Mouse (Mus musculus) lung, adult 2 months (tissue): ENCODE data around the gene Paxx. TPM values are rescaled to one million over a fixed set of nuclear protein-coding genes. Genes with fewer than 3 reads are reported as not detected.

Experiments
- DNase-seq: peaks from one replicate; pipeline ENCODE4 v3.0.0; 2022
- H3K4me1 ChIP-seq: fragments of 200-500 bp; 2 replicates; pipeline ENCODE4 v1.6.1; 2011; ENCODE audit warnings: low read length; ENCODE audit not compliant: control insufficient read depth, insufficient read depth
- H3K4me3 ChIP-seq: fragments of 200-500 bp; replicated peaks from 2 replicates; pipeline ENCODE3; 2011; ENCODE audit warnings: low read depth, mild to moderate bottlenecking, control low read depth, low read length; ENCODE audit errors: extremely low read depth
- CTCF ChIP-seq: fragments of 200-500 bp; IDR thresholded peaks from 2 replicates; pipeline ENCODE4 v1.5.1; 2011; ENCODE audit warnings: mild to moderate bottlenecking, low read length, control low read depth; ENCODE audit not compliant: insufficient read depth
- POLR2A ChIP-seq: fragments of 200-500 bp; IDR thresholded peaks from 2 replicates; pipeline ENCODE4 v1.6.1; 2011; ENCODE audit warnings: low read depth, mild to moderate bottlenecking, control low read depth, low read length, borderline replicate concordance; ENCODE audit errors: extremely low read depth
- WGBS: fragments of 180-500 bp; shearing (Covaris S2); methylation state at CpG from one replicate; pipeline ENCODE4 v1.1.7; 2018; 5-methylcytosine and 5-hydroxymethylcytosine counted together
- polyA plus RNA-seq: library from polyadenylated mRNA; depleted of rRNA; stranded (reverse); fragments of >200 nt; gene quantifications from 2 replicates; pipeline ENCODE4 v1.2.3, GENCODE M21; 2012

Gene Paxx
- polyA plus RNA-seq, 1 experiment, result 74.6 TPM

GRCm38 (mm10) chr2:25500071-25500575 is 39.2 kb upstream of the Paxx start:
- 60% methylated on average over 6 of the region's 6 CpGs for WGBS
- Histone ChIP-seq H3K4me1 (peaks cover 9% of the 10 kb centered on the region), H3K4me3 (peak overlapping the region; percentile 37)
- DNase-seq, result no peak
- TF ChIP-seq CTCF (no peak), POLR2A (no peak)

- H3K4me1 ChIP-seq, result peaks cover 9% of the 10 kb centered on the region
- DNase-seq, result no peak
- 70% methylated on average over 15 of the region's 15 CpGs for WGBS
- TF ChIP-seq CTCF (no peak), POLR2A (no peak)
- no peak overlapping the region for H3K4me3 ChIP-seq
Measured at GRCm38 (mm10) chr2:25498622-25499478, 38.0 kb upstream of the Paxx start.

DNA sequence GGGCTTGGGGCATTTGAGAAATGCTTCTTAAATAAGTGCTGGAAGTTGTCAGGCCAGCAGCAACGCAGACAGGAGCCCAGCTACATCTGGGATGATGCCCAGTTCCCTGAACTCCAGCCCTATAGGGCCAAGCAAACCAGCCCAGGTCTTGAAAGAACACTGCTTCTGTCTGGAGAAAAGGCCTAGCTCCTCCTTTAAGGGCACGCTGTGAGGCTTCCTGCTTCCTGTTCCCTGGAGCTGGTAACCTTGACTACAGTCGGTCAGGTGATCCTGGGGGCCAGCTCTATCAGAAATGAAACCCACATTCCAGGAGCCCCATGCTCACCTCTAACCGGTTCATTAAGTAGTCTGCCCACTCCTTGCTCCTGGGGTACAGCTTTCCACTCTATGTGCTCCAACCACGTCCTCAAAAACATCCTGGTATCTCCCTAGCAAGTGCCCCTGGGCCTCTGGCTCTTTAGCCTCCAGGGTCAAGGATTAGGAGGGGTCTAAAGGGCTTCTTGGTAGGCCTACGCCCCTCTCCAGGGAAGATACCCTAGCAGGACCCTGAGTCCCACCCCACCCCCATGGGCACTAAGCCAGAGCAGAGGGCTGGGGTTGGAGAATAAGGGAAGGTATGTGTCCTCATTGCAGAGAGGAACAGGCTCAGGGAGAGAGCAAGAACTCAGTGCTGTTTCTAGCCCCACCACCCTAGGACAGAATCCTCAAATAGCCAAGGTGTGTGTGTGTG is 37.1 kb upstream of the Paxx start:
- 36% methylated on average over 6 of the region's 6 CpGs for WGBS
- no peak for DNase-seq

GRCm38 (mm10) chr2:25496462-25496861 is 35.6 kb upstream of the Paxx start:
- Histone ChIP-seq H3K4me3 (no peak overlapping the region), H3K4me1 (peaks cover 5% of the 10 kb centered on the region)
- TF ChIP-seq CTCF, result 0 out of 2 replicates have a peak, but pooled peaks have one; percentile 20
- TF ChIP-seq POLR2A, result no peak
- WGBS, result 41% methylated on average over 4 of the region's 4 CpGs
- DNase-seq, result no peak

More for the DNA sequence above, 37.1 kb upstream of the Paxx start:
- Histone ChIP-seq H3K4me3 (no peak overlapping the region), H3K4me1 (peaks cover 9% of the 10 kb centered on the region)
- TF ChIP-seq POLR2A (no peak), CTCF (no peak)

DNA sequence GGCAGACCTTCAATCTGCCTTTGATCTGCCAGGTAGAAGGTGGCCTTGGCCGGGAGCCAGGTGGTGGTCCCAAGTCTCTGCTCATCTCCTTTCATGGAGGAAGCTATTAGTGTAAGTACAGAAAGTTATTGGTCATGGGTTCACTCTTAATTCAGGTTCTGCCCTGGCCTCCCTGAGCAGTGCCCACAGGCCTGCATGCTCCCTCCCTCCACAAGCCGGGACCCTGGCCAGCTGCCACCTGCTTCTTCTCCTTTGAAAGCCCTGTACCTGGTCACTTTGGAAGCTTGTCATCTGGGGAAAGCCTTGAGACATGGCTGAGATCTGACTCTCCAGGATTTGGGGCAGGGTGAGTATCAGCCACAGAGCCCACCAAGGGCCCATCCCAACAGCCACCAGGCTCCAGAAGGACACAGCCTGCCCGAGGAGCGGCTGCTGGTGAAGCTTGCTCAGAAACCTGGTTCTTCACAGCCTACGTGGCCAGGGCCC is 32.6 kb upstream of the Paxx start, which contains the start of gene Lcn12:
TSS of gene Lcn12 (minus strand) at position 436 of the 486 bp plus-strand sequence.
- H3K4me1 ChIP-seq, result no peaks in the 10 kb centered on the region
- TF ChIP-seq CTCF, result no peak
- TF ChIP-seq POLR2A, result no peak
- WGBS, result 81% methylated on average over 5 of the region's 5 CpGs
- DNase-seq, result no peak
- no peak within 1 kb of the TSS for H3K4me3 ChIP-seq

GRCm38 (mm10) chr2:25492988-25493387 is 32.1 kb upstream of the Paxx start:
- DNase-seq, result no peak

GRCm38 (mm10) chr2:25488671-25489068 is 27.8 kb upstream of the Paxx start:
- no peak for TF ChIP-seq CTCF
- TF ChIP-seq POLR2A, result no peak
- H3K4me1 ChIP-seq, result no peaks in the 10 kb centered on the region
- 71% methylated on average over 7 of the region's 7 CpGs for WGBS
- no peak for DNase-seq
- no peak overlapping the region for H3K4me3 ChIP-seq

More at GRCm38 (mm10) chr2:25492988-25493387, 32.1 kb upstream of the Paxx start:
- no peak overlapping the region for H3K4me3 ChIP-seq
- TF ChIP-seq POLR2A, result no peak
- no peak for TF ChIP-seq CTCF
- 77% methylated on average over 5 of the region's 5 CpGs for WGBS
- no peaks in the 10 kb centered on the region for H3K4me1 ChIP-seq

DNA sequence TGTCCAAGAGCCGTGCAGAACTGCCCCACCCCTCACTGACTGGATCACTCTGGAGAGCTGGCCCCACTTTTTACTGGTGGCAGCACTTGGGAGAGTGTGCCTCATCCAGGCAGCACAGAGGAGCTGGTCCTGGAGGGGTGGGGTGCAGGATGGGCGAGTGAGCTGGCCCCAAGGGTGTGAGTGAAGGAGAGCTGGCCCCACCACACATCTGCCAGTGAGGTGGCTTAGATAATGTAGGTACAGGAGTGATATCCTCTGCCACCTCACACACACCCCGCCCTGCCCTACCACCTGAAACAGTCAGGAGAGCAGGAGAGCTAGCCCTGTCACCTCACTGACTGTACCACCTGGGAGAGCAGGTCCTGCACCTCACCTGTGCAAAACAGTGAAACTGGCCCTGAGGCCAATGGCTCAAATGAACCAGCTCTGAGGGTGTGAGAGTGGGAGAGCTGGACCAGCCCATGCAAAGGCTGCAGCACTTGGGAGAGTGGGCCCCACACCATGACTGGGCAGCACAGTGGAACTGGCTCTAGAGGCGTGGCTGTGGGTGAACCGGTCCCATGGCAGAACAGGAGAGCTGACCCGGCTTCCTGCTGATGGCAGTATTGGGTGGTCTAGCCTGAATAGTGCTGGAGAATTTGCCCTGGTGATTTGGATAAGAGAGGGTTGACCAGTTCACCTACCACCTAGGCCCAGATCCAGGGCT is 27.2 kb upstream of the Paxx start:
- no peak for DNase-seq
- 72% methylated on average over 6 of the region's 6 CpGs for WGBS
- no peaks in the 10 kb centered on the region for H3K4me1 ChIP-seq
- no peak overlapping the region for H3K4me3 ChIP-seq
- TF ChIP-seq CTCF (no peak), POLR2A (no peak)
